Mouse (Mus musculus): ENCODE data around the gene Trpc2.
A peak's percentile ranks its signal among the peaks of the same experiment; 100 is the strongest.
"Not testable (repeated sequence)": the region's sequence is repeated elsewhere in the genome, so short reads cannot be mapped to it uniquely, and the experiment has no call there.

Gene Trpc2

DNA sequence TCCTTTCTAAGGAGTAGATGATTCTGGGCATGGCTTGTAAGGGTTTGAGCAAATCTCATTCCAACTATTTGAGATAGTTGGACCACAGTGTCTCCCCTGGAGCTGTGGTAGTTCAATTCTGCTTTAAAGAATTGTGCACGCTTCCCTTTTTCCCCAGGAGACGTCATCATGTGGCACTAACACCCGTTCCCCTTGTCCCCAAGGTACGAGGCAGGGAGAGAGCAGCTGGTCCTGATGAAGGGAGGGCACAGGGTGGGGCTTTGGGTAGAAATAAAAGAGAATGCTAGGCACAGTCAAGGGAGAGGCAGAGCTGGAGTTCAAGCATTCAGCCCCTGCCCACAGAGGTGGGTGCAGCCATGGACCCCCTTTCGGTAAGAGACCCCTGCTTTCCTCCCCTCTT lies at the start of gene Trpc2:
TSS of gene Trpc2 (plus strand) at position 301 of the 400 bp plus-strand sequence.
- no peak for DNase-seq (ENCODE audit: low read depth, low spot score)

DNA sequence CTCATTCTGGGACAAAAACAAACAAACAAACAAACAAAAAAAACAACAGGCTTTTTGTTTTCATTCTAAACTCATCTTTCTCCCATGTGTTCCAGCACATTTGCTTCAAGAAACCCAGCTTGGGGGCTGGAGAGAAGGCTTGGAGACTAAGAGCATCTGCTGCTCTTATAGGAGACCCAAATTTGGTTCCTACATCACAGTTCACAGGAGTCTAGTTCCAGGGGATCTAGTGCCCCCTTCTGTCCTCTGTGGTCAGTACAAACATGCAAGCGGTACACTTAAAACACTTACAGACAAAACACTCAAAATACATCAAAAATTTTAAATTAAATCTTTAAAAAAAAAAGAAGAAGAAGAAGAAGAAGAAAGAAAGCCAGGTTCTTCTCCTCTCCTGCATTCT lies 48.0 kb upstream of the Trpc2 start:
- no peak for DNase-seq (ENCODE audit: low read depth, low spot score)

DNA sequence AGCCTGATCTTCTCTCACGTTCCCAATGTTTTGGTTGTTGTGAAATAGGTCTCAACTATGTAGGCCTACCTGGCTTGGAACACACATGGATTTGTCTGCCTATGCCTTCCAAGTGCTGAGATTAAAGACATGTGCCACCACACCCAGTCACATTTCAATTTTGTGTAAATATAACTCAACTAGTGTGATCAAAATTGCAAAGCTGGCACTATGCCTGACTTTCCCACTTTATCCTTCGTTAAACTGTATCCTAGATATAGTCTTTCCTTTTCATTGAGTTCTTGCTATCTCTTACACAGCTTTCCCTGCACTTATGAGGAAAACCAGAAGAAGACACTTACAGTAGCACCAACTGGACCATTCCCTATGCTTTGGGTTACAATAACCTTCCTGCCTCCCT lies 47.4 kb upstream of the Trpc2 start:
- no peak for DNase-seq (ENCODE audit: low read depth, low spot score)

DNA sequence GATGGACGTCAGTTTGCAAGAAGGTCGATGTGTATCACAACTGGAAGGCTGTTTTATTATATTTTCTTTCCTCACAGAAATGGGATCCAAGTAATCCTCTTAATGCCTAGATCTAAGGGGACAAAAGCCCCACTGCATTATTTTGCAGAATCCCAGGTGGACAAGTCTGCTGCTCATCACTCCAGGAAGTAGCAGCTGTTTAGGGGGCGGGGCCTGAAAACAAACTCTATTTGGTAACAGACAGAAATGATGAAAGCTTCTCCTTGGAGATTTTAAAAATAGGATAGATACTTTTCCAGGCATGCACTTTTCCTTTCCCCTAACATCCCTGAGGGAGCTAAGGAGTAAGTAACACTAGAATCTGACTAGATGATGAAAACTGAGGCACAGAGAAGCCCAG lies 45.6 kb upstream of the Trpc2 start:
- DNase-seq (ENCODE audit: low read depth, low spot score) = no peak

DNA sequence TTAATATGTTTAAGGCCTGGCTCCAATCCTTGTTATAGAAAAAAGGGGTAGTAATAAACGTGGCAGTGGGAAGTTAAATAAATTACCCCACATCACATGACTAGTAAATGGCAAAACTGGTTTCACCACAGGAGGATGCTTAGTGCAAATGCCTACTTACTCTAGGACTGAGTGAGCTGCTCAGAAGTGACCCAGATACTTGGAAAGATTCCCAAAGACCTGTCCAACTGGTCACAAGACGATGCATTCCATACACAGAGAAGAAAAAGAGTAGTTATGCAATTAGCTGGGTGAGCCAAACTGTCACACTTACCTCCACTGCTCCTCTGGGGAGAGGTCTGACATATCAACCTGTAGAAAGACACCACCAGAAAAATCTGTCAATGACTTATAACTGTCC lies 40.6 kb upstream of the Trpc2 start:
- DNase-seq (ENCODE audit: low read depth, low spot score) = no peak

DNA sequence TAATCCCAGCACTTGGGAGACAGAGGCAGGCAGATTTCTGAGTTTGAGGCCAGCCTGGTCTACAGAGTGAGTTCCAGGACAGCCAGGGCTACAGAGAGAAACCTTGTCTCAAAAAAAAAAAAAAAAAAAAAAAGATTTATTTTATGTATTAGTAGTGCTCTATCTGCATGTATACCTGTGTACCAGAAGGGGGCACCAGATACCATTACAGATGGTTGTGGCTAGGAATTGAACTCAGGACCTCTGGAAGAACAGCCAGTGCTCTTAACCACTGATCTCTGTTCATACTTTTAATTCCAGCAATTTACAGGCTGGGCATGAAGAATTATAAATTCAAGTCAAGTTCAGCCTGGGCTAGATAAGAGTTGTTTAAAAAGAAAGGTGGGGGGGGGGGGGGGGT lies 34.4 kb upstream of the Trpc2 start:
- DNase-seq (ENCODE audit: low read depth, low spot score) = not testable (repeated sequence)

DNA sequence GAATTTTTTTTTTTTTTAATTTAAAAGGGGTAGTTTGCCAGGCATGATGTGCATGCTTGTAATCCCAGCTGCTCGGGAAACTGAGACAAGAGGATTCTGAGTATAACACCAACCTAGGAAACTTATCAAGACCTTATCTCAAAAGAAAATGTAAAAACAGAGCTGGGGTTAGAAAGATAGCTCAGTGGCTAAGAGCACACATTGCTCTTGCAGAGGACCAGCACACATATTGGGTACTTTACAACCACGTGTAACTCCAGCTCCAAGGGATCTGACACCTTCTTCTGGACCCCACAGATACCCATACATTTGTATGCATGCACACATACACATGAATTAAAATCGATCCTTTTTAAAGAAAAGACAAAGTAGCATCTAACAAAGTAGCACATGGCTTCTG lies 21.6 kb upstream of the Trpc2 start:
- no peak for DNase-seq (ENCODE audit: low read depth, low spot score)

DNA sequence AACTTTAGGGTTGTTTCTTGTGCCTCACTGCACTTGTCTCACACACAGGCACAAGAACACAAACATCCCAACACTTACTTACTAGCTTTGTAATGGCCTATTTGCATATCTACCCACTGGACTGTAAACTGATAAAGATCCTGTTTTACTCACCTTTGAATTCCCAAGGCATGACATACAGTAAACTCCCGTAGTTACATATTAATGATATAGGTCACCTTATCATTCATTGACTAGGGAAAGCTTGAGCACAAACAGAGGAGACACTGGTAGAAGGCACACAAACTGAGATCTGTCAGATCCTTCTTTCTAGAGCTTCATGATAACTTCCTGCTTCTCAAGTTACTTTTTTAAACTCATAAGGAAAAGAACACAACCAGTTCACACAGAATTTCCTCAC lies 20.7 kb upstream of the Trpc2 start:
- DNase-seq (ENCODE audit: low read depth, low spot score) = no peak

DNA sequence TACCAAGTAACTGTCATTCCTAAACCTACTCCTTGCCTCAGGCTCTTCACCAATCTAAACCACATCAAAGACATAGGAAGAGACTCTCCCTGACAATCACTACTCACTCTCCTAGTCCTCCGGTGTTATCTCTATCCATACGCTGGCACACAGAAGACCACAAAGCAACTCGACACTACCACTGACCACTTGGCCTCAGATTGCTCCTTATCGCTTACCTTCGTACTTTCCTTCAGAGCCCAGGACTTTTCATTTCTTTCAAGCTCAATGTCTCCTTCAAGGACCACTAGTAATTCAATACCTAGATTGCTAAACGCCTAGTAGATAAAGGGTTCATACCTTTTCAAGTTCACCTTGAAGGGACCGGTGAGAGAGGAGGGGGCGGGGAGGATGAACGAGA lies 19.0 kb upstream of the Trpc2 start:
- no peak for DNase-seq (ENCODE audit: low read depth, low spot score)

DNA sequence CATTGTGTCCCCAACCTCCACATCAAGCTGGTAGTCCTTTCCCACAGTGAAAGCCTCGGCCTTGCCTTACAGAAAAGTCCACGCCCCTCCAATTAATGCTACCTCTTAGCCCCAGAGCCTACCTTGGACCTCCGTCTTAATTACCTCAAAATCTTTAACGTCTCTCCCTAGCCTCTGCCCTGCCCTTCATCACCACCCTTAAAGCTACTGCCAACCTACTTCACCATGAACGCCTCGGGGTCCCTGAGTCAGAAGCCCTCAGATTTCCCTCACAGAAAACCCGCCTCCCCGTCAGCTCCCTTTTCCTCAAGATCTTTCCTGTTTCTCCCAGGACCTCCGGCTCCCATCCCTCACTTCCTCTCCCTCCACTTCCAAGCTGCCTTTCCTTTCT lies 18.3 kb upstream of the Trpc2 start:
- DNase-seq (ENCODE audit: low read depth, low spot score) = no peak

DNA sequence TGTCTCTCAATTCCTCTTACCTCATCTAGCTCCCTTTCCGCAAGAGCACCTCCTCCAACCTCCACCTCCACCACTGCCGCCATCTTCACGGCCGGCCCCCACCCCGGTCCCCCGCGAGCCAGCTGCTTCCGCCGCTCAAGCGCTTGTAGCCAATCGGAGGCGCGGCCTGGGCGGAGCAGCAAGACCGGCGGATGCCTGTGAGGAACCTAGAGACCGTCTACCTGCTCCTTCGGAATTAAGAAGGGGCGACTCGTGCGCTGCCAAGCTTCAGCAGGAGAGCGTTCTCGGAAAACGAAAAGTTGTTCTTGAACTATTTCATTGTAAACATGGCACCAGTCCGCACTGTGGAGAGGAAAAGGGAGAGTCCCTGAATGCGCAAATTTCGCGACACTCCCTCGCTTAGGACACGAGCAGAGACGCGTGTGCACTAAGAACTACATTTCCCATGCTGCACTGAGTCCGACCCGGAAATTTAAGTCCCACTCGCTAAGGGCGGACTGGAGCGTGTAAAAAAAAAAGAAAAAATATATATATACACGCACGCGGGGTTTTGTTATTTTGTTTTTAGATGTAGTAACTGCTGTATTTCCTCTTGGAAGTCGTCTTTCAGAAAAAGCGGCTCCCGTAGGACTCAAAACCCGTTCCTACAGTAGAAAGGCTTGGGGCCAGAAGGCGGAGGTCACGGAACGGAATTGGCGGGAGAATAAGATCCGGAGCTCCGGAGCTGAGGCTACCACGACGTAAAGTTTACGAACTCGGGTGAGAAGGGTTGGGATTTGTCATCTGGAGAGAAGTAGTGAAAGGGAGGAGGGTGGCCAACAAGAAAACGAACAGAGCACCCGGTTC lies 17.6 kb upstream of the Trpc2 start, which contains the start of the genes Rnf121, Xndc1 and Xntrpc:
TSS of gene Rnf121 (minus strand) at position 424 of the 846 bp plus-strand sequence.
TSS of gene Xndc1 (plus strand) at position 466 of the 846 bp plus-strand sequence.
TSS of gene Xntrpc (plus strand) at position 668 of the 846 bp plus-strand sequence.
- peak; percentile 81 for DNase-seq (ENCODE audit: low read depth, low spot score)

DNA sequence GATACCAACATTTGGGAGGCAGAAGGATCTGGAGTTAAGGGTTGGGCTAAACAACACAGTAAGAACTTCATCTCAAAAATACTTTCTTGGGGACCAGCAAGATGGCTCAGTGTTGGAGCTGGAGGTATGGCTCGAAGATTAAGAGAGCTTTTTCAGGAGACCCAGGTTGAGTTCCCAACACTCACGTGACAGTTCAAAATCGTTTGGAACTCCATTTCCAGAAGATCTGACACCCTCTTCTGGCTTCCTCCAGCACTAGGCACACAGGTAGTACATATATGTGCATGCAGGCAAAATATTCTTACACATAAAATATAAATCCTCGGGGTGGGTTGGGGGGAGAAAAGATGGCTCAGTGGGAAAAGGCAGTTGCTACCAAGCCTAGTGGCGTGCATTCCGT lies 16.6 kb upstream of the Trpc2 start:
- no peak for DNase-seq (ENCODE audit: low read depth, low spot score)

DNA sequence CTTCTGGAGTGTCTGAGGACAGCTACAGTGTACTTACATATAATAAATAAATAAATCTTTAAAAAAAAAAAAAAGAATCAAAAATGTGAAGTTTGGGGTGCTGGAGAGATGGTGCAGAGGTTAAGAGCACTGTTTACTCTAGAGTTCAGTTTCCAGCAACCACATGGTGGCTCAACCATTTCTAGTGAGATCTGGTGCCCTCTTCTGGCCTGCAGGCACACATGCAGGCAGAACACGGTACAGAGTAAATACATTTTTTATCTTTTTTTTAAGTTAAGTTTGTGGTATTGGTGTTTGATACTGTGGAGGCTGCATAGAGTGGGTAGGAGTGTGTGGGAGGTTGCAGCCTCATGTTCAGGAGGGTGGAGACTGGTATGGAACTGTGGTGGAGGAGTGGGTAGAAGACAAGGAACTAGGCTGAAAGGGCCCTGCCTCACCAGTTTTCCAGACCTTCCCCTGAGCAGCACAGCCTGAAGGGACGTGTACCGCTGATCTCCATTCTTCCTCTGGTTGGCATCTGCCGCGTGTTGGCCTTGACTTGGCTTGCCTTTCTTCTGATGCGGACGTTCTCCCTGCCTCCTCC lies 6.1 kb upstream of the Trpc2 start:
- DNase-seq (ENCODE audit: low read depth, low spot score) = no peak

DNA sequence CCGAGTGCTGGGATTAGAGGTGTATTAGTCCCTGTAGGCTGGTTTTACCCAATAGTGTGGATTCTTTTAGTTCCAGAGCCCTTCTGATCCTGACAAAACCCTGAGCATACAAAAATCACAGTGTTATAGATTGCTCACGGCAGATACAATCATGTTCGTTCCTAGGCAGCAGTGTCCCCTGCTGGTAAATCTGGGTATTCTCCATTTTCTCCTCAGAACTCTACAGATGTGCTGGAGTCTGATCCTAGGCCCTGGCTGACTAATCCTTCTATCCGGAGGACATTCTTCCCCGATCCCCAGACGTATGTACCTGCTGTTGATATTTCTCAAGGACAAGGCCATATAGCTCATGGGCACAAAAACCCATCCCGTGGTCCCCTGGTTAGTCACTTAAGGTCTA lies 4.4 kb upstream of the Trpc2 start:
- DNase-seq (ENCODE audit: low read depth, low spot score) = no peak

DNA sequence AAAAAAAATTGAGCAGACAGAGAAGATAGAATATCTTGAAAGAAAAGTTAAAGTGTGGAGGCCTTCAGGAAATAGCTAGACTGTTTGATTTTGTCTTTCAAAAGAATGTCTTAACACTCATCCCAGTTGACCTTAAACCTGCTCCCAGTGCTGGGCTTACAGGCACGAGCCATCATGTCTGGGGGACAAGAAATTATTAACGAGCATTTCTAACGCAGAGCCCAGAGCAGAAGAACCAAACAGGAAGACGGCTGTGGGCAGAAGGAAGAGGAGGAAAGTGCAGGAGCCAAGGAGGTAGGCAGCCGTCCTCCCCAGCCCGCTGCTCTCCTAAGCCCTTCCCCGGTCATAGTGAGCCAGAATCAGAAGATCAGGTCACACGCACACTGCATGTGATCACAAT lies 2.6 kb upstream of the Trpc2 start:
- no peak for DNase-seq (ENCODE audit: low read depth, low spot score)

DNA sequence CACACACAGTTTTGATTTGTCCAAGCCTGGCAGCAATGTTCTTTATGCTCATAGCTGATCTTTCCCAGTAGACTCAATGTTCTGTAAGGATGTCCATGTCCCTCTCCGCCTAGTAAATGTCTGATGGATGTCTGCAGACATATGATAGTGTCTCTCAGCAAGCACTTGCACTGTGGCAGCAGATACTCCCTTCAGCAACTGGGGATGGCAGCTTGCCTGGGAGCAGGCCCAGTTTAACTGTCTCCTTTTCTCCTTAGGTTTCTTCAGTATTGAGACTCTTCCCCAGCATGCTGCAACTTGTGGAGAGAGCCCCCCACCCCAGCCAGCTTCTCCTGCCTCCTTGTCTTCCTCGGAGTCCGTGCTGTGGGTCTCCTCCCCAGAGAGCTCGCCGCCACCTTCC lies 1.1 kb upstream of the Trpc2 start:
- no peak for DNase-seq (ENCODE audit: low read depth, low spot score)

DNA sequence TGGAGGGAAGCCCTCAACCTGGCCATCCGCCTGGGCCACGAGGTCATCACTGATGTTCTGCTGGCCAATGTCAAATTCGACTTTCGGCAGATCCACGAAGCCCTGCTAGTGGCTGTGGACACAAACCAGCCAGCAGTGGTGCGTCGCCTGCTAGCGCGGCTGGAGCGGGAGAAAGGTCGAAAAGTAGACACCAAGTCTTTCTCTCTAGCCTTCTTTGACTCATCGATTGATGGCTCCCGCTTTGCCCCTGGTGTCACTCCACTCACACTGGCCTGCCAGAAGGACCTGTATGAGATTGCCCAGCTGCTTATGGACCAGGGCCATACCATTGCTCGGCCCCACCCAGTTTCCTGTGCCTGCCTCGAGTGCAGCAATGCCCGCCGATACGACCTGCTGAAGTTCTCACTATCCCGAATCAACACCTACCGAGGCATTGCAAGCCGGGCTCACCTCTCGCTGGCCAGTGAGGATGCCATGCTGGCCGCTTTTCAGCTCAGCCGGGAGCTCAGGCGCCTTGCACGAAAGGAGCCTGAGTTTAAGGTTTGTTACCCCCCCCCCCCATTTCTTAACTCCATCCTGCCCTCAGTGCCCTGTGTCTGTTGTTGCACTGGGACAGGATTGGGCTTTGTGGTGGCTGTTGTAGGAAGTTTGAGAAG lies 1.3 kb downstream of the Trpc2 start:
- DNase-seq (ENCODE audit: low read depth, low spot score) = no peak

DNA sequence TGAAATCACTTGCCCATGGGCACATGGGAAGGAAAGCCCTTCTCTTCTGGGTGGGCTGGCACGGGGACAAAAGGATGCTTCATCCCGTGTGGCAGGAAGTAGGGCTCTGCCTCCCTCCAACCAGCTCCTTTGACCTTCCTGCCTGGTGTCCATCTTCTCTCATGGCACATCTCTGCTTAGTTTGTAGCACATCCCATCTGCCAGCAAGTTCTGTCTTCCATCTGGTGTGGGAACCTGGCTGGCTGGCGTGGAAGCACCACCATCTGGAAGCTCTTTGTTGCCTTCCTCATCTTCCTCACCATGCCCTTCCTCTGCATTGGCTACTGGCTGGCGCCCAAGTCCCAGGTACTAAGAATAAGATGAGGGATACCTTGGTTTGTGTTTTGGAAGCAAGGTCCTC lies 4.4 kb downstream of the Trpc2 start:
- DNase-seq (ENCODE audit: low read depth, low spot score) = no peak

DNA sequence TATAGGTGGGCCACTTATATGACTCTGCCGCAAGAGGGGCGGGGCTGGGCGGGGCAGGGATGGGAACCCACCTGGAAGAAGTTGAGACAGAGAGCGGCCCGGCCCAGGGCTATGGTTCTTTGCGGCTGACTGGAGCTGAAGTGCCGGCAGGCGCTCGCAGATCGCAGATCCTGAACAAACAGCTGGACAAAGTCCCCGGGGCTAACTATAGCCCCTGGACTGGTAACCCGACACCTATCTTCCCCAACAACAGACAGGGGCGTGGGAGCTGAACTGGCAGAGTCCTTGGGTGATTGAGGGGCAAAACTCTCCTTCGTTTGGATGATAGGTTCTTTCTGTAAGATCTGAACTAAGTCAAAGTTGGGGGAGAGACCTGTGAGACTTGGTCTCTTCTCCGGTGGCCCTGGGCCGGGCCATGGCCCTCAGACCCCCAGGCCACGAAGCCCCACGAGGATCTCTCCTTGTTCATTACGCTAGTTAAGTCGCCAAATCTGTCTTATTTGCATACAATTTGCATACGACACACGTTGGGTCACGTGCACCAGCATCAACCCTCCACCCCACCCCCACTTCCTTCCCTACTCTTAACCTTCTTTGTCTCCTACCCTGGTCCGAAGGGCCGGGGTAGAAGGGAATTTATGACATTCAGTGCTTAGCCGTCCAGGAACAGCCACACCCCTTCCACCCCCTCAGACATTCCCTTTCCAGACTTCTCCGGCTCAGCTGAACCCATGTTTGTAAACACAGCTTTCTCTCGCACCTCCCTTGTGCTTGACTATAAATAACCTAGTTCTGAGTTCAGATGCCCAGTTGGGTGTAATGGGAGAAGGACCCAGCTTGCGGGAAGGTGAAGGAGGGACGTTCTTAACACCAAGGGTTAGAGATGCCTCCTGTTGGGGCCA lies 17.1 kb downstream of the Trpc2 start:
- DNase-seq (ENCODE audit: low read depth, low spot score) = peak; percentile 50

DNA sequence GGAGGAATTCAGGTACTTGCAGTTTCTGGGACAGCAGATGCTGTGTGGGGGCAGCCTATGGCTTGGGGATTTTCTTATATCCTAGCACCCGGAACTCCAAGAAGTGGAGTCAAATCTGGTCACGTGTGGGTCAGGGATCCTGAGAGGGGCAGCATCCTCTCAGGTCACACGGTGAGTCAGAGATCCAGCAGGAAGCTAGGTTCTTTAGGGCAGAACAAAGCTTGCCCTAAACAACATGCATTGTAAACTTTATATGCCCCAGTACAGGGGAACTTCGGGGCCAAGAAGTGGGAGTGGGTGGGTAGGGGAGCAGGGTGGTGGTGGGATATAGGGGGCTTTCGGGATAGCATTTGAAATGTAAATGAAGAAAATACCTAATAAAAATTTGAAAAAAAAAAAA lies 18.0 kb downstream of the Trpc2 start:
- no peak for DNase-seq (ENCODE audit: low read depth, low spot score)

DNA sequence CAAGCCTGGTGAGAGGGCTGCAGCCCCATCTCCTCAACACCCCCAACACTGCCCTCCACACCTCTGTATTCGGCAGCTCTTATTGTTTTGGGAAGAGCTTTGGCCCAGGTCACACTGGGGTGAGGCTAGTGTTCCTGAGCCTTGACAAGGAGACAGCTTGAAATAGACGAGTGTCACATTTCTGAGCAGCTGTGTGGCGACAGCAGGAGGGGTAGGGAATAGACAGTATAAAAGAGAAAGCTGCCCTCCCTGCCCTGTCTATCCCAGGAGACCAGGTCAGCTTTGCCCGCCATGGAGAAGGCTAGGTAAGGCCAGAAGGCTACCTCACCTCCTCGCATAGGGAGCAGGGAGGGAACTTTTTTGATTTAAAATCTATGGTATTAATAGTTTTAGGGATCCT lies 18.6 kb downstream of the Trpc2 start, which contains the start of gene Art1:
TSS of gene Art1 (plus strand) at position 257 of the 400 bp plus-strand sequence.
- no peak for DNase-seq (ENCODE audit: low read depth, low spot score)

DNA sequence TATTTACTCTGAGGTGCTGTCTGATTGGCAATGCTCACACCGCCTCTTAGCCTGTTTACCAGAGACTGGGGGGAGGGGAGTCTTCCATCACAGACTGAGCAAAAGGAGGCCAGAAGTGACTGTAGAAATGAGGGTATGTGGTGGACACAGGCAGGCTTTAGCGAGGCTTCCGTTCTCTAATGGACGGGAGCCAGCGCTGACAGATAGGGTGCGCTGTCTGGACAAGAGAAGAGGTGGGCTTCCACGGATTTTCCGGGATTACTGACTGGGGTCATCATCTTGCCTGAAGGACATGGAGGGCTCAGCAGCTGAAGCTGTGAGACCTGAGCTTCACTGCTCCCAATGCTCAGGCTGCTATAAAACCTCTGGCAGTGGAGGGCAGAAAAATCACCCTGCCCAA lies 19.3 kb downstream of the Trpc2 start:
- no peak for DNase-seq (ENCODE audit: low read depth, low spot score)

Data from embryo, embryonic 11.5 days (tissue).